Mouse (Mus musculus) activated CD4-positive, CD25-positive, alpha-beta regulatory T cell, adult 9 weeks (primary cell): ENCODE results near the gene Tspan9. TPM values are rescaled to one million over a fixed set of nuclear protein-coding genes. Genes with fewer than 3 reads are reported as not detected.

ENCODE experiments used
- polyA plus RNA-seq: library from polyadenylated mRNA; unstranded; fragments of 100-300 nt; shearing (Covaris generic); gene quantifications from one replicate; pipeline ENCODE4 v1.2.1, GENCODE M21; 2017

Gene Tspan9
- polyA plus RNA-seq, result 1.1 TPM

DNA sequence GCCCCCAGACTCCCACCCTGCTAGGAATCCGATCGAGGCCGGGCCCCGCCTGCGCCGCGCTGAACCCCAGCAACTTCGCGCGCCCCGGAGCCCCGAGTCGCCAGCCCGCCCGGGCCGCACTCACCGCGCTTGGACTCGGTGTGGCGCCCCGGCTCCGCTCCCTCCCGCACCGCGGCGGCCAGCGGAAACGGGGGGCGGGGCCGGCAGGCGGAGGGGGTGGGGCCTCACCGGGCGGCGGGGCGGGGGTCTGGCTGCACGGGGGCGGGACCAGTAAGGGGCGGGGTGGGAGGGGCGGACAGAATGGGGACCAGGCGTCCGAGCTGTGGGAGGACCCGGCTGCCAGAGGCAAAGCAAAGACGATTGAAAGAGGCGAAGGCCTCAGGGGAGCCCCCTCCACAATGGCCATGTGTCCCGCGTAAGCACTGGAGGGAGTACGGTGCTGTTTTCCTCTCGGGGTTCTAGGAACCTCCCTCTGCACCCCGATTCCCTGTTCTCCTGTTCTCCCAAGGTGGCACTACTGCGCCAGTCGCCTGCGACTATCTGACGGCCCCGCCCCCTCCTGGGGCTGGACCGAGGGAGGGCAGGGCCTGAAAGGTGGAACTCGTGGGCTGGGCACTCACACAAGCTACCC, at the start of gene Tspan9:
TSS of gene Tspan9 (minus strand) at position 205 of the 631 bp plus-strand sequence.

Other genes starting within 250 kb of the Tspan9 start
- not detected for gene Tead4, start 157.2 kb upstream of the Tspan9 start, polyA plus RNA-seq
- 1.8 TPM for gene Tulp3, start 212.3 kb upstream of the Tspan9 start, polyA plus RNA-seq
- gene Rhno1, start 219.3 kb upstream of the Tspan9 start, polyA plus RNA-seq, result 56.7 TPM
- gene Foxm1, start 219.4 kb upstream of the Tspan9 start, polyA plus RNA-seq, result 3.1 TPM
- not detected for gene Tex52, start 231.9 kb upstream of the Tspan9 start, polyA plus RNA-seq
- not detected for gene Gm44596, start 231.9 kb upstream of the Tspan9 start, polyA plus RNA-seq